Mouse (Mus musculus): Measurements from ENCODE around the gene Tedc1. TPM values are rescaled to one million over a fixed set of nuclear protein-coding genes. Genes with fewer than 3 reads are reported as not detected.

Tedc1 gene
- 1 to 10 TPM; 1.3 to 1.4 TPM for total RNA-seq (2021)
- long read RNA-seq, experiment 1, partial matches to known transcripts: 0 of 3 reads
- long read RNA-seq, experiment 1, other reads (novel, unspliced or antisense): 0 of 3 reads
- long read RNA-seq, experiment 2, partial matches to known transcripts: 0 of 1 reads
- long read RNA-seq, experiment 2, other reads (novel, unspliced or antisense): 0 of 1 reads

DNA sequence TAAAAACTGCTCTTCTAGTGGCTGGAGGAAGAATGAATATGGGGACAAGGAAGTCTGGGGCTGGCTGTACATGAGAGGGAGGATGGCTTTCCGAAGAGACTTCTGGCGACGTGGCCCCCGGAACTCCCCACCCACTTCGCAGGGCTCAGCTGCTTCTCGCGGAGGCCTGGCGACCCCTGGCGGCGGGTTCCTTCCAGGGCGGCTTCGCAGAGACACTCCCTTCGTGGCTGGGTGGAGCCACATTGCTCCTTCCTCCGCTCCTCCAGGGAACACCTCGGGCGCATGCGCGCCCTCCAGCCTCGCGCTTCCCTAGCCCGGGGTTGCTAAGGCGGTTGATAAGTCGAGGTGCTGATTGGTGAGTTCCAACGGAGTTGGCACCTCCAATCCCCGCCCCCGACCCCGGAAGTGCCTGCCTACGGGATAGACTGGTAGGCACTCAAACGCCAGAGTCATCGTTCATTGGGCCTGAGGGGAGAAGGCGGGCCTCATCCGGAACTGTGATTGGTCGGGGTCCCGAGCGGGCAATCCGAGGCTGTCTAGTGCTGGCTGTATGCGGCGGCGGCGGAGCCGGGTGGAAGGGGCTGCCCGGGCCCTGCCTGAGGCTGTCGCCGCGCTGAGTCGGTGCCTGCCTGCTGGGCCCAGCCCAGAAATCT, at the start of gene Tedc1:
Gene Tedc1, plus strand, starts transcription at position 535 of the 653 bp plus-strand sequence.
- H3K4me3 ChIP-seq: peak within 1 kb of the TSS; percentile 61
- TF ChIP-seq CTCF (conservative IDR thresholded peaks at IDR 0.05): peak; percentile 100
- peak within 1 kb of the TSS; percentile 83 for H3K27ac ChIP-seq
- peak; percentile 99 to 100 for DNase-seq (ENCODE audit: low spot score in 2 of 2)

DNA sequence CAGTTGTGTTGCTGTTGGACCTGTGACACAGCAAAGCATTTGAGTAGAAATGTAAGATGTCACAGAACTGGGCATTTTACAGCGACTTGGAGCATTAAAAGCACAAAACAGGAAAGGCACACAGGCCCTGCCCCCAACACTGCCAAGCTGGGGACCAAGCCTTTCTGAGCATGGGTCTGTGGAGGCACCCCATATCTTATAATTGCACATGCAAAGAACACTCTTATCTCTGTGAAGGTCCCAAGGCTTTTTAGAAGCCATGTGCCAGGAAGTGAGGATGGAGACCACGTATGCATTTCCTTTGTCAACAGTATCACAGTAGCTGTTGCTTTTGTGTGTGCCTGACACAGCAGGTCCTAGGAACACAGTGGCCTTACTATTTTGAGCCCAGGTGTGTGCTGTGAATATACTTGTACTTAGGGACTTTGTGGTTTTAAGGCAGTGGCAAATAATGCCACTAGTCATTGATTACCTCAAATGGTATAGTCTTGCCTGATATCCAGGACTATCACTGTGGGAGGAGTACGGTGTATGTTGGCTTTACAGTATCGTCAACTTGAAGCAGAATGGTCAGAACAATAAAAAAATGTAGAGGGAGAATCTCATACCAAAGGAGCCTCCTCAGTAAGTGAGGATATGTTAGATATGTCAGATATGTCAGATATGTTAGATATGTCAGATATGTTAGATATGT, 48.6 kb upstream of the Tedc1 start:
- no peak for DNase-seq (ENCODE audit: low spot score in 2 of 2)
- H3K4me3 ChIP-seq: no peak overlapping the region
- H3K27ac ChIP-seq: no peak overlapping the region; the same call in 1 of the 2 replicates
- no peak for TF ChIP-seq CTCF (conservative IDR thresholded peaks at IDR 0.05)

DNA sequence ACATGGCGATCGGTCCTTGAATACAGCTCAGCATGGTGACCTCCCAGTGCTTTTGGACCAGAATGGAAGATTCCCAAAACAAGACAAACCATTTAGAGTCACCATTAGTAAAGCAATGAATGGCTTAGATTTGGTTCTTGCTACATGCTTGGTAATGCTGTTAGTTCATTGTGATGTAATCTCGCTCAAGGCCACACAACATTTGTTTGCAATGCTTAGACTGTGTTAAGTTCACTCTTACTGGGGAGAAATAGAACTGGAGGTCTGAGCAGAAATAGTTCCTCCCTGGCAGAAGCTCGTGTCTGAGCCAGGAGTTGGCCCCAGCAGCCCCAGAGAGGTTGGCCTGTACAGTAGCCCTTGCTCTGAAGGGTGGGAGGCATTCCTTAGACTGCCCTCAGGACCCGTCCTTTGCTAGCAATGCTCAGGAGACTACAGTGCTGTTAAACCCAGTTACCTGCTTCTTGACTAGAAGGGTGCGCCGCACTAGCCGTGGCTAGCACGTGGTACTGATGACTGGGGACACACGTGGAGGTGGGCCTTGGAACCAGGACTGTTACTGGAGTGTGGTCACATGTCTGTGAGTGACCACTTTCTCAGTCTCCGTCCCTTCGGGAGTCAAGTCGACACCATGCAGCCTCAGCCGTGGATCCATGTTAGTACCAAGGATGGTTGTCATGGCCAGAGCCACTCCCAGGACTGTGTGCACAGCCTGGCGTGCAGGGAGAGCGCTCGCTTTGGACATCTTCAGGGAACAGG, 47.5 kb upstream of the Tedc1 start:
- no peak overlapping the region for H3K4me3 ChIP-seq
- DNase-seq (ENCODE audit: low spot score in 2 of 2): no peak
- no peak for TF ChIP-seq CTCF (conservative IDR thresholded peaks at IDR 0.05)
- peak overlapping the region; percentile 56 for H3K27ac ChIP-seq

DNA sequence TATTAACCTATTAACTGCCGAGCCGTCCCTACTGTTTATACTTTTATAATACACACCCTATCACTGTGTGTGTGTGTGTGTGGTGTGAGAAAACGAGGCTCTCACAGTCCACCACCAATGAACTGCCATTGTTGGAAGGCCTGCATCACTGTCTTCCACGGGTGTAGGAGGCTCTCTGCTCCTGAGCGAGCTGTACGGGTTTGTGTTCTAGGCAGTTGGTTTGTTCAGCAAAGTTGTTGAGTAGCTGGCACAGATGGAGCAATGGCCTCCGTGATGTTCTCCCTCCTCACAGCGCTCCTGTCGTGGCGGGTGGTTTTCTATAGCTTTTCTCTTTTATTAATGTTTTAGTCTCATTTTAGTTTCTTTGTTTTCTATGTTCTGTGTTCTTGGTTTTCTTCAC, 46.4 kb upstream of the Tedc1 start:
- DNase-seq (ENCODE audit: low spot score in 2 of 2): peak in 1 of 2 experiments; percentile 37
- no peak for TF ChIP-seq CTCF (conservative IDR thresholded peaks at IDR 0.05)

DNA sequence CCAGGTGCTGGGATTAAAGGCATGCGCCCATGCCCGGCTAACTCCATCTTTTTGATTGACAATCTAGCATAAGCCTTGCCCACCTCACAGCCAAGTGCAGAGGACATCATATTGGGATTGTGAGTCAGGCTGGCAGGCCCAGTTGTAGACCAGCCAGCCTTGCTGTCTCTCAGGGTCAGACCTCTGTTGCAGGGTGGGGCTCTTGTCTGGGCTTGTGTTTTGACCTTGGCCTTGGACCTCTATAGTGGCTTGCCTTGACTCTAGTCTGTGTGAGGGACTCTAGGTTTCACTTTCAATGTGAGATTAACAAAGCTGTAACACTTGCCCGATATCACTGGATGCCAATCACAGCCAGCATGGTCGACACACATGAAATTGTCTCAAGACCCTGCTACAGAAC, 42.1 kb upstream of the Tedc1 start:
- TF ChIP-seq CTCF (conservative IDR thresholded peaks at IDR 0.05): no peak
- Histone ChIP-seq H3K4me3 (no peak overlapping the region), H3K27ac (no peak overlapping the region)
- DNase-seq (ENCODE audit: low spot score in 2 of 2): no peak

More for the DNA sequence above, 46.4 kb upstream of the Tedc1 start:
- Histone ChIP-seq H3K27ac (peak overlapping the region; percentile 66), H3K4me3 (no peak overlapping the region)

DNA sequence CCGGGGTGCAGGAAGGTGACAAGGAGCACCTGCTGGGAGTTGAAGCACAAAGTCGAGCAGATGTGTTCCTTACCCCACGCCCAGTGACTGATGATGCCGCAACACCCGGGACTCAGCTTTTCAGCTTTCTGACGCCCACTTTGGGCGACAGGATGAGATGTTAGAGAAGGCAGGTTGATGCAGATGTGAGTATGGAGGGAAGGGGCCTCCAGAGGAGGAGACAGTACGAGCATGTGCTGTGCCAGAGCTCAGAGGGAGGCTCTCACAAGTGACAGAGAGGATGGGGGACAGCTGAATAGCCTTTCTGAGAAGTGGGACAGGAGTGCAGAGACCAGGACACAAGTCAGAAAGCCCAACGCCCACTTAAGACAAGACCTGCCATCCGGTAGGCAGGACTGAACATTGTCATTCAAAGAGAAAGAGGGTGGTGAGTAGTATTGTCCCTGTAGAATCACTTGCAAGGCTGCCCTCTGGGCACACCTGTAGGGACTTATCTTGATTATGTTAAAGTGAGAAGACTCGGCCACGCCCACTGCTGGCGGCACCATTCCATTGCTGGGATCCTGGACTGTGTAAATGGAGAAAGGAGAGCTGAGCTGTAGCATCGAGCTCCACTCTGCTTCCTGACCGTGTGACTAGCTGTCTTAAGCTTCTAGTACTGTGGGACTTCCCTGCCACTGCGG, 41.2 kb upstream of the Tedc1 start:
- no peak overlapping the region for H3K27ac ChIP-seq
- no peak for DNase-seq (ENCODE audit: low spot score in 2 of 2)
- TF ChIP-seq CTCF (conservative IDR thresholded peaks at IDR 0.05): no peak
- H3K4me3 ChIP-seq: no peak overlapping the region

DNA sequence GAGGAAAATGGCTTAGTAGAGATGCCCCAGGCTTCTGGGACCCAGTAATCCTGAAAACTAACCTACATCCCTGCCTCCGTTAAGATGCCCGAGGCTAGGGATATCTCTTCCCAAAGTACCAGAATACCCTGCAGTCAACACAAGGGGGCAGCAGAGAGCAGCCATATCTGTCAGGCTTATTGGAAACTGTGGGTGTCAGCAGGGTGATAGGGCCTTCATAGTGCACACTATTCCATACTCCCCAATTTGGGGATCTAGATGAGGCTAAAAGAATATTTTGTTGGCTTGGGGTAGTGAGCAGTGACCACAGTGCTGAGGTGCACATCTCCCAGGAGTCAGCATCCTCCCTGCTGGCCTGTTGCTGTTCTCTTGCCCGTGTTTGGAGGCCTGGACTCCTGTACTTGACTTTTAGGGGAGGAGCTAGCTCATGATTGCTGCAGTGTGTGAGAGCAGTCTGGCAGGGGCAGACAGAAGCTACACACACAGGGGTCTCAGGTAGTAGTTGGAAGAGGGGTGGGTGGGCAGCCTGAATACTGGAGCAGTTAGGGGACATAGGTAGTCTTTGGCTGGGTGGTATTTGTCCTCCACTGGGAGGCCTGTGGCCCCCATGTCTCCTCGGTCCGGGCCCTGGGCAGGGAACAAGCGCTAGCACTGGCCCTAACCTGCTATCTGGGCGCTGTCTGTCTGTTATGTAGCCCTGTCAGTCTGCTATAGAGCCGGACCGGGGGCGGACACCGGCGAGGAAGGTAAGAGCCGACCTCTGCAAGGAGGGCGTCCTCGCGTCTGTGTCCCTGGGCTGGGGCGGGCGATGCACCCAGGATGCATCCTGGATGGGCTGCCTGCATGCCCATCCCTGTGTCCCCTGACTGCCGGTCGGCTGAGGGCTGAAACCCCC, 36.5 kb upstream of the Tedc1 start:
- H3K4me3 ChIP-seq: no peak overlapping the region
- H3K27ac ChIP-seq: no peak overlapping the region
- DNase-seq (ENCODE audit: low spot score in 2 of 2): peak; percentile 72 to 90
- peak; percentile 100 for TF ChIP-seq CTCF (conservative IDR thresholded peaks at IDR 0.05)

DNA sequence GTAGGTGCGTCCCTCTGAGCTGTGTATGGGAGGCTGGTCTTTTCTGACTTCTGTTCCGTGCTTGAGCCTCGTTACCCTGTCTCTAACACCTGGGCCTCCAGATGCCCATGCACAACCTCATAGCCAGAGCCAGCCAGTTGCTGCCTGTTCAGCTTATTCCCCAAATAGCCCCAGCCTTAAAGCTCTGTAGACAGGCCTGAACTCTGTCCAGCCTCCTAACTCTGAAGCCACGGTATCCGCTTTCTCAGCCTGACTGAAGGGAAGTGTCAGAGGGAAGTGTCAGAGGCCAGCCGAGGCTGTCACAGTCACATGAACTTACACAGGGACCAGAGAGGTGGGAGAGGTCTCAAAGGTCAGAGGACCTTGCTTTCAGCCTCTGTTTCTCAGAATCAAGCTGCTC, 31.5 kb upstream of the Tedc1 start:
- DNase-seq (ENCODE audit: low spot score in 2 of 2): no peak
- no peak for TF ChIP-seq CTCF (conservative IDR thresholded peaks at IDR 0.05)
- Histone ChIP-seq H3K27ac (no peak overlapping the region; the same call in 1 of the 2 replicates), H3K4me3 (no peak overlapping the region)

DNA sequence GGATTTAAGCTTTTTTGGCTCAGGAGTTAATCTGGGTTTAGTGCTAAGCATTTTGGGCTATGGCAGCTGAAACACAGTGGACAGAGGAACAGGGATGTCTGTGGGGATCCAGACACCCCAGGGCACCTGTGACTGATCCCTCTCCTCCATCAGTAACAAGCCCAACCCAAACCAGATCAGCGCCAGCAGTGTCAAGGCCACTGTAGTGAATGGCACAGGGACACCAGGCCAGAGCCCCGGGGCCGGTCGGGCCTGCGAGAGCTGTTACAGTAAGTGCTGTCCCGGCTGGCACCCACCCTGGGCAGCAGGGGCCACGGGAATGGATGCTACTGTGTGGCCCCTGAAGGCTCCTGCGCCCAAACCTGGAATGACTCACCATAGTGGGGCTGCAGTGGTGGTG, 25.5 kb upstream of the Tedc1 start:
- no peak for TF ChIP-seq CTCF (conservative IDR thresholded peaks at IDR 0.05)
- Histone ChIP-seq H3K27ac (no peak overlapping the region), H3K4me3 (no peak overlapping the region)
- DNase-seq (ENCODE audit: low spot score in 2 of 2): no peak

DNA sequence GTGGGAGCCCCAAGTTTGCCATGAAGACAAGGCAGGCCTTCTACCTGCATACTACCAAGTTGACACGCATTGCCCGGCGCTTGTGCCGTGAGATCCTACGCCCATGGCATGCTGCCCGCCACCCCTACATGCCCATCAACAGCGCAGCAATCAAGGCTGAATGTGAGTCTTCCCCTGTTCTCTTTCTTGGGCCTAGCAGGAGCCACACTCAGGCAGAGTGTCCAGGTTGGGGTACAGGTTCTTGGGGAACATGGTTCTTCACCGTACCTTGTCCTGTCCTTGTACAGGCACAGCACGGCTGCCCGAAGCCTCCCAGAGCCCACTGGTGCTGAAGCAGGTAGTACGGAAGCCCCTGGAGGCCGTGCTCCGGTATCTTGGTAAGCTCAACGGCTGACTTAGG, 24.6 kb upstream of the Tedc1 start:
- no peak for DNase-seq (ENCODE audit: low spot score in 2 of 2)
- Histone ChIP-seq H3K4me3 (no peak overlapping the region), H3K27ac (no peak overlapping the region)
- TF ChIP-seq CTCF (conservative IDR thresholded peaks at IDR 0.05): no peak

DNA sequence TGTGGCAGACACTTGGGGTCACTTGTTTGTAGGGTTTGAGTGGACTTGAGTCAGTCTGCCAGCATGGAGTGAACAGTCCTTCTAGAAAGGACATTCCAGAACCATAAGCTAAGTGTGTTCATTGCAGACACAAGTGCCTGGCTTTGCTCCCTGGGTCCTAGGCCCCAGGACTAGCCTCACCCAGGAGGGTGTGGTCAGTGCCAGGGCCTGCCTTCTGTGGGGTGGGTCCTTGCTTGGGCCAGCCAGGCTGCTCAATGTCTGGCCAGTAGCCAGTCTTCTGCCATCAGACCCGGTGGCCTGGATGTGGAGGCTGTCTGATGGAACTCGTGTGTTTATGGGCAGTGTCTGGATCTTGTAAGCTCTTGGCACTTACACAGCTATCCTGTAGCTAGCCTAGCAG, 23.7 kb upstream of the Tedc1 start:
- H3K27ac ChIP-seq: peak overlapping the region; percentile 69
- DNase-seq (ENCODE audit: low spot score in 2 of 2): no peak
- TF ChIP-seq CTCF (conservative IDR thresholded peaks at IDR 0.05): no peak

More for the DNA sequence above, 23.7 kb upstream of the Tedc1 start:
- H3K4me3 ChIP-seq: no peak overlapping the region

Measured in layer of hippocampus, adult 2 months (tissue).